Mouse (Mus musculus): ENCODE results near the gene Zc3hav1. TPM values are rescaled to one million over a fixed set of nuclear protein-coding genes. Genes with fewer than 3 reads are reported as not detected.

Gene Zc3hav1
- polyA plus RNA-seq, 1 experiment from 2014 or later: 2.3 TPM

DNA sequence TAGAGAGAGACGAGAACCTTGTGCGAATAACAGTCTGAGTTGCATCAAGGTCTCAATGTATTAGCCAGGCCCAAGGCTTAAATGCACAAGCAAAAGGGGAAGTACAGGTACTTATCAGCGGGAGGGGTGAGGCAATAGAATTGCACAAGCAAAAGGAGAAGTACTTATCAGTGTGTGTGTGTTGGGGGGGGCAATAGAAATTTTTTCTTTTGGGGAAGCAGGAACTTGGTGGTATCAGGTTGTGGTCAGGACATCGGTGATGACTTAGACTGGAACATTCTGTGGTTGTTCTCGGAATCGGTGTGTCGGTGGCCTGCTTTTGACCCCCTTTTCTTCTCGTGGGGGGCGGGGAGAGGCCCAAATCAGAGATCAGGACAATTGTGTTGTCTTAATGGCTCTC is 33.8 kb downstream of the Zc3hav1 start:
- H3K27ac ChIP-seq: no peak overlapping the region
- no peaks in the 10 kb centered on the region for H3K27me3 ChIP-seq
- H3K9ac ChIP-seq: no peak overlapping the region
- H3K9me3 ChIP-seq (replicated peaks): no peaks in the 10 kb centered on the region
- no peaks in the 10 kb centered on the region for H3K4me1 ChIP-seq
- H3K4me2 ChIP-seq (replicated peaks): no peak overlapping the region
- no peak overlapping the region for H3K4me3 ChIP-seq
- no peak for ATAC-seq (ENCODE audit: low FRiP score)
- H3K36me3 ChIP-seq: no peaks in the 10 kb centered on the region
- 94% methylated on average over 9 of the region's 9 CpGs for WGBS

- Histone ChIP-seq H3K4me1 (no peaks in the 10 kb centered on the region), H3K27ac (no peak overlapping the region), H3K4me2 (replicated peaks) (no peak overlapping the region), H3K9ac (no peak overlapping the region), H3K4me3 (no peak overlapping the region), H3K27me3 (no peaks in the 10 kb centered on the region), H3K9me3 (replicated peaks) (no peaks in the 10 kb centered on the region), H3K36me3 (no peaks in the 10 kb centered on the region)
- no peak for ATAC-seq (ENCODE audit: low FRiP score)
- 87% methylated on average over 4 of the region's 4 CpGs for WGBS
These were observed 38.4 kb downstream of the Zc3hav1 start for GRCm38 (mm10) chr6:38316050-38316449.

- Histone ChIP-seq H3K4me2 (replicated peaks) (no peak overlapping the region), H3K9ac (no peak overlapping the region), H3K9me3 (replicated peaks) (no peaks in the 10 kb centered on the region), H3K27ac (no peak overlapping the region), H3K36me3 (no peaks in the 10 kb centered on the region), H3K4me3 (no peak overlapping the region), H3K27me3 (no peaks in the 10 kb centered on the region), H3K4me1 (no peaks in the 10 kb centered on the region)
- no peak for ATAC-seq (ENCODE audit: low FRiP score)
These were observed 44.7 kb downstream of the Zc3hav1 start for GRCm38 (mm10) chr6:38309741-38310140.

- no peaks in the 10 kb centered on the region for H3K4me1 ChIP-seq
- H3K9ac ChIP-seq: no peak overlapping the region
- no peak overlapping the region for H3K27ac ChIP-seq
- 72% methylated on average over 3 of the region's 3 CpGs for WGBS
- H3K36me3 ChIP-seq: no peaks in the 10 kb centered on the region
- no peaks in the 10 kb centered on the region for H3K9me3 ChIP-seq (replicated peaks)
- no peak overlapping the region for H3K4me2 ChIP-seq (replicated peaks)
- ATAC-seq (ENCODE audit: low FRiP score): no peak
- no peak overlapping the region for H3K4me3 ChIP-seq
- H3K27me3 ChIP-seq: no peaks in the 10 kb centered on the region
These were observed 49.4 kb downstream of the Zc3hav1 start for GRCm38 (mm10) chr6:38304981-38305380.

GRCm38 (mm10) chr6:38298761-38299401 is 55.5 kb downstream of the Zc3hav1 start, which contains the start of gene Zc3hav1l:
Zc3hav1l (minus strand) TSS chr6:38299259.
- ATAC-seq (ENCODE audit: low FRiP score): peak; percentile 98
- peak within 1 kb of the TSS; percentile 67 for H3K4me2 ChIP-seq (replicated peaks)
- WGBS: under 1% methylated on average over 70 of the region's 70 CpGs

DNA sequence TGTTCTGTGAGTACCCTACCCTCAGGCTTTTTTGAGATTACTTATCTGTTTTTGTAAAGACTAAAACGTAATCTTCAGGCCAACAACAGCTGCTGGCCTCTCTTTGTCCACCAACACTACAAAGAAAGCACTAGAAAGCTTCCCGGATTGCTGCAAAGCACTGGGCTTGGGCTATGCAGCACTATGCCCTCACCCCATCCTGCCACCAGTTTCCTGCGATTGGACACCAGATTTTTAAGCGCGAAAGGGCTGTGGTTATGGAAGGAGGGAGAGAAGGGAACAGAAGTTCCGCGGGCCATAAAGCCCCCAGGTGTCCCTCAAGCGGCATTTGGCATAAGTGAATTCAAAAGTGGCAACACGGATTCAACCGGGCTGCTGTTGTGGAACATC is 56.2 kb downstream of the Zc3hav1 start:
- H3K27me3 ChIP-seq: no peaks in the 10 kb centered on the region
- no peaks in the 10 kb centered on the region for H3K9me3 ChIP-seq (replicated peaks)
- H3K36me3 ChIP-seq: peaks cover 33% of the 10 kb centered on the region
- peak overlapping the region; percentile 91 for H3K9ac ChIP-seq
- 0% methylated on average over 10 of the region's 10 CpGs for WGBS
- peak overlapping the region; percentile 87 for H3K4me3 ChIP-seq
- H3K4me2 ChIP-seq (replicated peaks): peak overlapping the region; percentile 67
- peaks cover 12% of the 10 kb centered on the region for H3K4me1 ChIP-seq
- peak; percentile 24; the same call in 1 of the 2 replicates for ATAC-seq (ENCODE audit: low FRiP score)
- peak overlapping the region; percentile 98 for H3K27ac ChIP-seq

More at GRCm38 (mm10) chr6:38298761-38299401, 55.5 kb downstream of the Zc3hav1 start, which contains the start of gene Zc3hav1l:
- Histone ChIP-seq H3K36me3 (peaks cover 27% of the 10 kb centered on the region), H3K4me1 (peaks cover 12% of the 10 kb centered on the region), H3K4me3 (peak within 1 kb of the TSS; percentile 87), H3K9ac (peak within 1 kb of the TSS; percentile 91), H3K27ac (peak within 1 kb of the TSS; percentile 98), H3K9me3 (replicated peaks) (no peaks in the 10 kb centered on the region), H3K27me3 (no peaks in the 10 kb centered on the region)

DNA sequence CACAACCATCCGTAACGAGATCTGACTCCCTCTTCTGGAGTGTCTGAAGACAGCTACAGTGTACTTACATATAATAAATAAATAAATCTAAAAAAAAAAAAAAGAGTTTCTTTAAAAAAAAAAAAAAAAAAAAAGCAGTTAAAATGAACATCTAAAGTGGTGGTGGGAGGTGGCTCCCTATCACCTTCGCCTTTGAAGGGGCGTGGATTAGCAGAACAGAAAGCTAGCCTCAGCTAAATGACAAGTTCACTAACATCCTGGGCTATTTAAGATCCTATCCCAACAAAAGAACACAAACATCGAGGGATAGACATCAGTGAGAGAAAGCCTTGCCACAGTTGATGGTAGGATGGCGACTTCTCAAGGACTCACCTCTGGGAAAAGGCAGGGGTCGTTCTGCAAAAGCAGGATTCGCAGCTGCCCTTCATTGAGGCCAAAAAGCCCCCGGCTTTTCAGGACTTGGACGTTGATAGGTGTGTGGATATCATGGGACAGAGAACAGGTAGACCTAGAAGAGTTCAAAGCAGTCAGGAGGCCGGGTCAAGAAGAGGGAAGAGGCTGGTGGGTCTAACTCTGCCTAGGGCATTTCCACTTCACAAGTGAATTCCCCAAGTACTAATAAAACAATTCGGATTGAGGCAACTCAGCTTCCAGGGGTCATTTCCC is 56.7 kb downstream of the Zc3hav1 start:
- no peak for ATAC-seq (ENCODE audit: low FRiP score)
- WGBS: 44% methylated on average over 12 of the region's 12 CpGs
- peak overlapping the region; percentile 87 for H3K4me3 ChIP-seq

DNA sequence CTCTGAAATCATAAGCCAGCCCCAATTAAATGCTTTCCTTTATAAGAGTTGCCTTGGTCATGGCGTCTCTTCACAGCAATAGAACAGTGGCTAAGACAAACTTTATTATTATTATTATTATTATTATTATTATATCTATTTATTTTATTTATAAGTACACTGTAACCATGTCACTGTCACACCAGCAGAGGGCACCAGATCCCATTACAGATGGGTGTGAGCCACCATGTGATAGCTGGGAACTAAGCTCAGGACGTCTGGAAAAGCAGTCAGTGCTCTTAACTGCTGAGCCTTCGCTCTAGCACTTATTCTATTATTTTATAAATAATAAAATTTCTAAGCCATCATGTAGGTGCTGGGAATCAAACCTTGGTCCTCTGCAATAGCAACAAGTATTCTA is 60.7 kb downstream of the Zc3hav1 start:
- peaks cover 7% of the 10 kb centered on the region for H3K4me1 ChIP-seq
- H3K36me3 ChIP-seq: peaks cover 50% of the 10 kb centered on the region
- WGBS: 62% methylated on average over 3 of the region's 3 CpGs
- H3K4me3 ChIP-seq: no peak overlapping the region
- no peak overlapping the region for H3K4me2 ChIP-seq (replicated peaks)
- no peak for ATAC-seq (ENCODE audit: low FRiP score)
- H3K9ac ChIP-seq: no peak overlapping the region
- no peaks in the 10 kb centered on the region for H3K9me3 ChIP-seq (replicated peaks)
- H3K27ac ChIP-seq: no peak overlapping the region
- no peaks in the 10 kb centered on the region for H3K27me3 ChIP-seq

More for the DNA sequence above, 56.7 kb downstream of the Zc3hav1 start:
- H3K27ac ChIP-seq: peak overlapping the region; percentile 98
- H3K9me3 ChIP-seq (replicated peaks): no peaks in the 10 kb centered on the region
- H3K4me2 ChIP-seq (replicated peaks): peak overlapping the region; percentile 67
- no peaks in the 10 kb centered on the region for H3K27me3 ChIP-seq
- H3K36me3 ChIP-seq: peaks cover 35% of the 10 kb centered on the region
- peaks cover 12% of the 10 kb centered on the region for H3K4me1 ChIP-seq
- peak overlapping the region; percentile 91 for H3K9ac ChIP-seq

DNA sequence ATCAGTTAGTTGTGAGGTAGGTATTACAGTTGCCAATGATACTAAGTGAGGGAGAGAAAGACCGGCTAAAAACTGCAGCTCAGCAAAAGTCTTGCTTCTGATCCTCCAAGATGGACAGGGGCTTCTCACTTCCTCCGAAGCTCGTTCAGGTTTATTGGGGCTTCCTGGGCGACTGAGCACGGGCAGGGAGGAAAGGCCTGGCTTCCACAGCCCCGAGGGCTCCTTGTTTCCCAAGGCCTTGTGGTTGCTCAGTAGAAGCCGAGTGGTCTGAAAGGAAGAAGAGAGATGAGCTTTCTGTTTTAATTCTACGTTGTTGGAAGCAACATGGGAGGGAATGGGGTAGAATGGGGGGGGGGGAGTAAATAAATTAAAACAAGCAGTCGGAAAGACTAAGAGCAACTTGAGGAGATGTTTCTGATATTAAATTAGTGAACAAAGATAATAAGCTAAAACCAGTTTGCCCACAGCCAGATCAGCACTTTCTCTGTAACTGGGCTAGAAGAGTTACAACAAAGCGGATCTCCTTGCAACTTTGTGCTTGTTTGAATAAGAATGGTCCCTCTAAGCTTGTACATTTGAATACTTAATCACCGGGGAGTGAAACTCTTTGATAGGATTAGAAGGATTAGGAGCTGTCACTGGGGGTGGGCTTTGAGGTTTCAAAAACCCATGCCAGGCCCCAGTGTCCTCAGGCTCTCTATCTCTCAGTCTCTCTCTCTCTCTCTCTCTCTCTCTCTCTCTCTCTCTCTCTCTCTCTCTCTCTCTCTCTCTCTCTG is 61.3 kb downstream of the Zc3hav1 start:
- Histone ChIP-seq H3K27me3 (no peaks in the 10 kb centered on the region), H3K4me1 (peaks cover 5% of the 10 kb centered on the region), H3K9ac (no peak overlapping the region), H3K9me3 (replicated peaks) (no peaks in the 10 kb centered on the region), H3K36me3 (peaks cover 53% of the 10 kb centered on the region), H3K4me2 (replicated peaks) (no peak overlapping the region), H3K27ac (no peak overlapping the region), H3K4me3 (no peak overlapping the region)
- ATAC-seq (ENCODE audit: low FRiP score): no peak
- 50% methylated on average over 11 of the region's 11 CpGs for WGBS

GRCm38 (mm10) chr6:38284422-38284821 is 70.0 kb downstream of the Zc3hav1 start:
- H3K36me3 ChIP-seq: peaks cover 37% of the 10 kb centered on the region
- H3K4me1 ChIP-seq: no peaks in the 10 kb centered on the region
- H3K9ac ChIP-seq: no peak overlapping the region
- no peaks in the 10 kb centered on the region for H3K27me3 ChIP-seq
- no peak overlapping the region for H3K4me2 ChIP-seq (replicated peaks)
- no peak for ATAC-seq (ENCODE audit: low FRiP score)
- H3K9me3 ChIP-seq (replicated peaks): peaks cover 7% of the 10 kb centered on the region
- no peak overlapping the region for H3K4me3 ChIP-seq
- 97% methylated on average over 19 of the region's 19 CpGs for WGBS
- no peak overlapping the region for H3K27ac ChIP-seq

DNA sequence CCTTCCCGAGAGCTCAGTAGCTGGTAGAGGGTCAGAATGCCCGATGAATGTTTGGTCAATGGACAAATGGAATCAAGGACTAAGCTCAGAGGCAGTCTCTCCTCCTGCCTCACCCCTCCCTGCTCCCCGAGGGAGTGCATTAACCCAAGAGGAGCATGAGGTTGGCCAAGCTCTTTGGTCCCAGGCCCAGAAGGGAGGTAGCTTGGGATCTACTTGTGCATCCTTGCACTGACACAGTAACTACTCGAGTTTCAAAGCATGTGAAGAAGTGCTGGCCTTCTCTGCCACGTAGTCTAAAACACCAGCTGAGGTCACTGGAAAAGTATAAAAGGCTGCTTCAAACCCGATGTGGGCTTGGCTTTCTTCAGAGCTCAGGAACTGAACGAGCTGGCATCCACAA is 89.9 kb downstream of the Zc3hav1 start:
- no peak overlapping the region for H3K27ac ChIP-seq
- ATAC-seq (ENCODE audit: low FRiP score): no peak
- no peaks in the 10 kb centered on the region for H3K27me3 ChIP-seq
- H3K9me3 ChIP-seq (replicated peaks): no peaks in the 10 kb centered on the region
- H3K9ac ChIP-seq: no peak overlapping the region
- no peaks in the 10 kb centered on the region for H3K4me1 ChIP-seq
- H3K4me3 ChIP-seq: no peak overlapping the region
- WGBS: 75% methylated on average over 7 of the region's 7 CpGs
- H3K4me2 ChIP-seq (replicated peaks): no peak overlapping the region
- no peaks in the 10 kb centered on the region for H3K36me3 ChIP-seq

- no peak overlapping the region for H3K9ac ChIP-seq
- no peaks in the 10 kb centered on the region for H3K9me3 ChIP-seq (replicated peaks)
- H3K4me2 ChIP-seq (replicated peaks): no peak overlapping the region
- no peak overlapping the region for H3K27ac ChIP-seq
- WGBS: 84% methylated on average over 5 of the region's 5 CpGs
- no peak for ATAC-seq (ENCODE audit: low FRiP score)
- H3K4me3 ChIP-seq: no peak overlapping the region
- no peaks in the 10 kb centered on the region for H3K27me3 ChIP-seq
- H3K36me3 ChIP-seq: no peaks in the 10 kb centered on the region
- no peaks in the 10 kb centered on the region for H3K4me1 ChIP-seq
These were observed 90.8 kb downstream of the Zc3hav1 start for GRCm38 (mm10) chr6:38263393-38264159.

Measured in hindbrain, embryonic 12.5 days (tissue).